Mouse (Mus musculus): ENCODE measurements around the gene Rps6kb1. TPM values are rescaled to one million over a fixed set of nuclear protein-coding genes. Genes with fewer than 3 reads are reported as not detected.

Rps6kb1 gene
- total RNA-seq, 2 experiments from 2014 or later: 38.5 to 41.6 TPM

DNA sequence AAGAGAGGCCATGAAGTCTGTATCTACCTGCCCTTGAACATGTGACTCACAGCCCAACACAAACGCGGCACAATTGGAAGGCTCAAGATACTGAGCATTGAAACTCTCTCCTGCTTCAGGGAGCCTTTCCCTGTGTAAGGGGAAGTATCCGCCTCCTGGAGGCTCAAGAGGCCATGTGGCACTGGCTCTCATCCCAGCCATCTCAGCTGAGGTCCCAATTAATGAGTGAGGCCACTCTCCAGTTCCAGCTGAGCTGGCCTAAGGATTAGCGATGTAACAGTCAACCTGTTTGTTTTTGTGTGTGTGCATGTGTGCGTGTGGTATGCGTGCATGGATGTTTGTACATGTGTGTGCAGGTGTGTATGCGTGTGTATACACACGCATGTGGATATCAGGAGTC, 76.3 kb downstream of the Rps6kb1 start:
- DNase-seq: no peak

- peak; percentile 23 to 49 for DNase-seq
These were observed 80.3 kb downstream of the Rps6kb1 start for GRCm38 (mm10) chr11:86464275-86464674.

DNA sequence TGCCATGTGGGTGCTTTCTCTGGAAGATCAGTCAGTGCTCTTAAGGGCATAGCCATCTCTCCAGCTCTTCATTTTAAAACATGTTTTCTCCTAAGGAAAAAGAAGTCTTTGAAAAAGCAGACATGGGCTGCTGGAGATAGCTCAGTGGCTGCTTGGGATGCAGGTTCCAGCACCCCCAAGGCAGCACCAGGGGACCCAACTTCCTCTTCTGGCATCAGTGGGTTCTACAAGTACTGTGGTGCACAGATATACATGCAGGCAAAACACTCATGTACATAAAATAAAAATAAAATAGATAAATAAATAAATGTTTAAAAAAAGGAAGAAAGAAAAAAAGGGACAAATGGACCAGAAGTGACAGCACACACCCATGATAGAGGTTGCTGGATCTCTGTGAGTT, 82.0 kb downstream of the Rps6kb1 start:
- DNase-seq: no peak

- no peak for DNase-seq
These were observed 85.7 kb downstream of the Rps6kb1 start for GRCm38 (mm10) chr11:86458866-86459265.

DNA sequence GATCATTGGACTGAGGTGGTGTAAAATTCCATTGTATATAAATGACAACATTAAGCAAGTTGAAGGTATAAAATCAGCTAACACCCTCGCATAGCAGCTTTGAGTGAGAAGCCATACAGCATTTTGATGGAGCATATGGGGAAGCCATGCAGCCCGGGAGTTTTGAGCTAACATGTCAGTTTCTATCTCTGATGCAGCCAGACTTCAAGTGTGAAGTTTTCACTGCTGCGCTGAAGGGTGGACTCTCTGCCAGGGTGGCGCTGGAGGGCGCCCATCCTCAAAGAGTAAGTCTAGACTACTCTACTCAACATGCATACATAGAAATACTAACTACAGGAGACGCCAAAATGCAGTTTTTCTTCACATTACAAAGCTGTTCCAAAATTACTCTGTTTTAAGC, 87.1 kb downstream of the Rps6kb1 start:
- DNase-seq: no peak

DNA sequence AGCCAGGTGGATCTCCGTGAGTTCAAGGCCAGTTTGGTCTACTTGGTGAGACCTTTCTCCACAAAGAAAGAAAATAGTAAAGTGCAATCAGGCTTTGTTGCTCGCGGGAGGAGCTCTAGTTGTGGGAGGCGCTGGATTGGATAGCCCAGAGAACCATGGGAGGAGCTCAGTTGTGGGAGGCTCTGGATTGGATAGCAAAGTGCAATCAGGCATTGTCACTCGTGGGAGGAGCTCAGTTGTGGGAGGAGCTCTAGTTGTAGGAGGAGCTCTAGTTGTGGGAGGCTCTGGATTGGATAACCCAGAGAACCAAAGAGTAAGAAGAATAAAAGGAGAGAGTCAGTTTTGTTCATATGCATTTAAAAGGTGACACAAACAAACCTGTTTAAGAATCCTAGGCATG, 90.6 kb downstream of the Rps6kb1 start:
- DNase-seq: no peak

Small RNA genes lying within 50 kb of the gene (microRNA-seq; reads per million reads assigned to microRNA genes)
- gene Mir21a: 949 to 1,479 reads per million in 2 experiments

Other genes starting within 250 kb of the Rps6kb1 start
- 10 to 100 TPM; 53.7 to 66.0 TPM for gene Med13, start 187.2 kb downstream of the Rps6kb1 start, total RNA-seq (2021)
- gene Rnft1, start 60.1 kb downstream of the Rps6kb1 start, total RNA-seq (2021): 10 to 100 TPM; 28.0 to 32.1 TPM
- 1 to 10 TPM; 7.0 to 8.8 TPM for gene Tubd1, start 186 bp upstream of the Rps6kb1 start, total RNA-seq (2021)
- 100 to 1,000 TPM; 119 to 137 TPM for gene Vmp1, start 139.0 kb upstream of the Rps6kb1 start, total RNA-seq (2021)
- gene Ptrh2, start 139.2 kb upstream of the Rps6kb1 start, total RNA-seq (2021): 10 to 100 TPM; 10.1 to 10.3 TPM
- 100 to 1,000 TPM; 451 to 472 TPM for gene Cltc, start 212.8 kb upstream of the Rps6kb1 start, total RNA-seq (2021)

All from layer of hippocampus, postnatal 36 days (tissue).